Mouse (Mus musculus): ENCODE measurements around the gene Dolpp1. TPM values are rescaled to one million over a fixed set of nuclear protein-coding genes. Genes with fewer than 3 reads are reported as not detected.

The Dolpp1 gene
- polyA plus RNA-seq, 1 experiment from 2014 or later = 18.8 TPM

DNA sequence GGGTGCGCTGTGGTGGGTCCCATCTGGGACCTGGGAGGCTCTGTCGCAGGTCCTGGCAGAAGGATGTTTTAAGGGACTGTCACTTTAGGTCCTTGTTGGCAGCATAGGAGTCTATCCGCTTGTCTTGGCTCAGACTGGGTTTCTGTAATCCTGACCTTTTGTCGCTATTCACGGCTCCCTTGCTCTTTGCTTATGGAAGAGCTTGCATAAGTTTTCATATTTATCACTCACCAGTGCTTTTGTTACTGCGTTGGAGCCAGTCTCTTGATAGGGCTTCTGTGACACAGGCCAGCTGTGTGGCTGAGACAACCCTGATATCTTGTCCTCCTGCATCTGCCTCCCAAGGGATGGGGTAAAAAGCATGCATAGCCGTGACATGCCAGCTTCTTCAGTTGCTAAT is 12.7 kb upstream of the Dolpp1 start:
- H3K9ac ChIP-seq = no peak overlapping the region
- no peak overlapping the region for H3K27ac ChIP-seq (replicated peaks)
- peaks cover 100% of the 10 kb centered on the region for H3K36me3 ChIP-seq
- 73% methylated on average over 7 of the region's 7 CpGs for WGBS
- H3K4me3 ChIP-seq = no peak overlapping the region
- H3K27me3 ChIP-seq (replicated peaks) = no peaks in the 10 kb centered on the region
- H3K4me1 ChIP-seq = no peaks in the 10 kb centered on the region
- no peak overlapping the region for H3K4me2 ChIP-seq
- ATAC-seq (ENCODE audit: extremely low read depth, insufficient number of reproducible peaks, low FRiP score, low TSS enrichment) = no peak
- H3K9me3 ChIP-seq = no peaks in the 10 kb centered on the region

DNA sequence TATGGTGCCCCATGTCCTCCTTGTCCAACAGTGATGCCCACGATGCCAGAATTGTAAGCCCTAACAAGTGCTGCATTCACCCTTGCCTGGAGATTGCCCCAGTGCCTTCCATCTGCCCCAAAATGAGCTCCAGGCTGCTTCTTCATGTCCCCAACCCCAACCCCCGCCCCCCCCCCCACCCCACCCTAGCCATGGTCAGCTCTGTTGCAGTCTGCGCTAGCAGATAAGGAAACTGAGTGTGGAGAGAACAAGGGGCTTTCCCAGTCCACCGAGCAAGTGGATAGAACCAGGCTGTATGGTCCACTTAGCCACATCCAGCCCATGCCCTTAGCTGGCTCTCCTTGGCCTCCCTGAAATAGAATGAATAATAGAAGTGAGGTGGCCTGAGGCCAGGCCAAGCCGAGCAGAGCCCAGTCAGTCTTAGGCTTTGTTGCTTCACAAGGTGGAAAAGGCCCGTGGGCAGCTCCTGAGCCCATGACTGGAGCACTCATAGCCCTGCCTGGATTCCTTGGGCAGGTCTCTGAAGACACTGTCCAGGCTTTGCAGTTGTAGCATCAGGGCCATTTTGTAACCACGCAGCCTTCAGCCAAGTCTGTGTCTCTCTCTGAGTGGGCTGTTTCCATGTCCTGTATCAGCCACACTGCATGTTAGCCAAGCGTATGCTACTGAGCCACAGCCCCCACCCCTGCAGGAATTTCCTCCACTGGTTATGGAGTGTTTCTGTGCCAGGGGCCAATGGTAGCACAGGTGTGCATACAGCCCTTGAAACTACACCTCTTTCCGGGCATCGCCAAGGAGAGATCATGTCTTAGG is 11.3 kb upstream of the Dolpp1 start:
- no peak overlapping the region for H3K27ac ChIP-seq (replicated peaks)
- H3K4me2 ChIP-seq = no peak overlapping the region
- 78% methylated on average over 10 of the region's 10 CpGs for WGBS
- H3K4me3 ChIP-seq = no peak overlapping the region
- H3K4me1 ChIP-seq = no peaks in the 10 kb centered on the region
- no peaks in the 10 kb centered on the region for H3K27me3 ChIP-seq (replicated peaks)
- H3K36me3 ChIP-seq = peaks cover 100% of the 10 kb centered on the region
- ATAC-seq (ENCODE audit: extremely low read depth, insufficient number of reproducible peaks, low FRiP score, low TSS enrichment) = no peak
- H3K9me3 ChIP-seq = no peaks in the 10 kb centered on the region
- H3K9ac ChIP-seq = no peak overlapping the region

DNA sequence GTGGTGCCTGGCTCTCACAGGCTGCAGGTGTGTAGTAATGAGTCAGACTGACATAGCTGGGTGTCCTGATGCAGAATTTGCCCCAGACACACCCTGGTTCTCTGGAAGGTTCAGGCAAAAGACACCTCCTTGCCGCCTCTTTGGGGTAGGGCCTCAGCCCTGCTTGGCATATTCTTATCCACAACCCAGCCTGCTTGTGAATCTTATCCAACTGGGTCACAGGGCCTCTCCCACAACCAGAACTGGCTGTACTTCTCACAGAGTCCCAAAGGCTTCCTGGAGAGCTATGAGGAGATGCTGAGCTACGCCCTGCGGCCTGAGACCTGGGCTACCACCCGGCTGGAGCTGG is 10.7 kb upstream of the Dolpp1 start:
- ATAC-seq (ENCODE audit: extremely low read depth, insufficient number of reproducible peaks, low FRiP score, low TSS enrichment) = no peak
- Histone ChIP-seq H3K9ac (no peak overlapping the region), H3K9me3 (no peaks in the 10 kb centered on the region), H3K27me3 (replicated peaks) (no peaks in the 10 kb centered on the region), H3K4me2 (no peak overlapping the region), H3K27ac (replicated peaks) (no peak overlapping the region), H3K36me3 (peaks cover 97% of the 10 kb centered on the region), H3K4me1 (no peaks in the 10 kb centered on the region), H3K4me3 (no peak overlapping the region)
- WGBS = 87% methylated on average over 4 of the region's 4 CpGs

DNA sequence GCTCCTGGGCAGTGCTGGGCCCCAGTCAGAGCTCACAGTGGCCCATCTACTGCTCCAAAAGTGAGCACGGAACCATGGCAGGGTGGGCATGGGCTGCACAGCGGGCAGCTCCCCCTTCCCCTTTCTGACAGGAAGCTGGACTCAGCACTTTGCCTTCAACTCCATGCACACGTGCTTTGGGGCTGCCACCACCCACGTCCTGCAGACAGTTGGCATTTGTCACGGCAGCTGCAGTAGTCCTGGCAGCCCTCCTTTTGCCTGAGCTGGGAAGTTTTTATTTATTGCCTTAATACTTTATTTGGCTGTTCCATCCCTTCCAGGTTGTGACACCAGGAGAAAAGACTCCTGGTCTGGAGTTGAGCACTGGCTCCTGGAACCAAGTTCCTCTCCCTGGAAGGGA is 7.2 kb upstream of the Dolpp1 start:
- ATAC-seq (ENCODE audit: extremely low read depth, insufficient number of reproducible peaks, low FRiP score, low TSS enrichment) = no peak
- Histone ChIP-seq H3K4me1 (no peaks in the 10 kb centered on the region), H3K9me3 (no peaks in the 10 kb centered on the region), H3K4me2 (no peak overlapping the region), H3K9ac (no peak overlapping the region), H3K36me3 (peaks cover 62% of the 10 kb centered on the region), H3K27ac (replicated peaks) (no peak overlapping the region), H3K27me3 (replicated peaks) (no peaks in the 10 kb centered on the region), H3K4me3 (no peak overlapping the region)
- 77% methylated on average over 5 of the region's 5 CpGs for WGBS

DNA sequence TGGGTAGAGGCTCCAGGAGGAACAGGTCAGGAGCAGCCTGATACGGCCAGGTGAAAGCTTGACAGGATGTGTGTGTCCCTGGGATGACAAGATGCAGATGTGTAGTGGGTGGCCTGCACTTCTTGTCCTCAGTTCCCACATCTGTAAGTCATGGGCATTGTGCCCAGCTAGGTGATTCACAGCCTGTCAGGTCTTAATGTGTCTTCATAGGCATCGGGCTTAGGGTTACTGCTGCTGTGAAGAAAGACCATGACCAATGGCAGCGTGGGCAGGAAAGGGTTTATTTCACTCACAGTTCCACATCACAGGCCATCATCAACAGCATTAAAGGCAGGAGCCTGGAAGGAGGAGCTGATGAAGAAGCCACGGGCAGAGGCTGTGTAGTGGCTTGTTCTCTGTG is 6.5 kb upstream of the Dolpp1 start:
- ATAC-seq (ENCODE audit: extremely low read depth, insufficient number of reproducible peaks, low FRiP score, low TSS enrichment) = no peak
- no peak overlapping the region for H3K4me2 ChIP-seq
- peaks cover 54% of the 10 kb centered on the region for H3K36me3 ChIP-seq
- WGBS = 84% methylated on average over 4 of the region's 4 CpGs
- H3K9me3 ChIP-seq = no peaks in the 10 kb centered on the region
- no peak overlapping the region for H3K9ac ChIP-seq
- no peak overlapping the region for H3K4me3 ChIP-seq
- H3K27me3 ChIP-seq (replicated peaks) = no peaks in the 10 kb centered on the region
- no peak overlapping the region for H3K27ac ChIP-seq (replicated peaks)
- no peaks in the 10 kb centered on the region; the same call in 1 of the 2 replicates for H3K4me1 ChIP-seq

DNA sequence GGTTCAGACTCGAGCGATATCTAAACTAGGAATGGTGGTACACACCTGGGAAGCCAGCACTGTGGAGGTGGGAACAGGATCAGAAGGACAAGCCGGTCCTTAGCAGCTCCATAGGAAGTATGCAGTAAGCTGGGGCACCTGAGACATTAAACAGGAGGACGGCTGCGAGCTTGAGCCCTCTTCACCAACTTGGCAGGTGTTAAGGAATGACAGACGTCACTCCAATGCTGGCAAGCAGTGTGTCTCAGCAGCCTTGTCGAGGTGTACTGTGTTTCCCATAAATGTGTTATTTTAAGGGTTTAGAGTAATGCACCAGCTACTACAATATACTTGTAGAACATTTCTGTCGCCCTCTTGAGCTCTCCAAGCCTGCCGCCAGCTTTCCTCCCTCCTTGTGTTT is 5.1 kb upstream of the Dolpp1 start:
- no peaks in the 10 kb centered on the region for H3K27me3 ChIP-seq (replicated peaks)
- H3K36me3 ChIP-seq = peaks cover 41% of the 10 kb centered on the region
- H3K9ac ChIP-seq = no peak overlapping the region
- H3K4me3 ChIP-seq = no peak overlapping the region
- no peak overlapping the region for H3K4me2 ChIP-seq
- 71% methylated on average over 9 of the region's 9 CpGs for WGBS
- H3K9me3 ChIP-seq = no peaks in the 10 kb centered on the region
- ATAC-seq (ENCODE audit: extremely low read depth, insufficient number of reproducible peaks, low FRiP score, low TSS enrichment) = no peak
- H3K27ac ChIP-seq (replicated peaks) = no peak overlapping the region
- H3K4me1 ChIP-seq = peaks cover 5% of the 10 kb centered on the region

DNA sequence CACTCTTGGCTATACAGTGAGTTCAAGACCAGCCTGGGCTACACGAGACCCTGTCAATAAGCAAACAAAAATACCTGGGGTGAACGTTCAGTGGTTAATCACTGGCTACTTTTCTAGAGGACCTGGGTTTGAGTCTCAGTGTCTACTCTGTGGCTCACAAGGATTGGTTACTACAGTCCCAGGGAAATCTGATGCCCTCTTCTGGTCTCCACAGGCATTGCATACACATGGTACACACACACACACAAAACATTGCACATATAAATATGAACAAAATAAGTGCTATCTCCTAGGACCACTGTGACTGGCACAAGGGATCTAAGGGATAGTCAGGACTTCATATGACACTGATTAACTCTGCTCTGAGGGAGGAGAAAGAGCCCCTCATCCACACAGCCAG is 3.1 kb upstream of the Dolpp1 start:
- H3K27me3 ChIP-seq (replicated peaks) = no peaks in the 10 kb centered on the region
- peaks cover 23% of the 10 kb centered on the region for H3K36me3 ChIP-seq
- no peak overlapping the region for H3K27ac ChIP-seq (replicated peaks)
- no peak overlapping the region for H3K4me3 ChIP-seq
- no peak overlapping the region for H3K4me2 ChIP-seq
- 92% methylated on average over 2 of the region's 2 CpGs for WGBS
- H3K4me1 ChIP-seq = peaks cover 16% of the 10 kb centered on the region
- no peak overlapping the region for H3K9ac ChIP-seq
- no peak for ATAC-seq (ENCODE audit: extremely low read depth, insufficient number of reproducible peaks, low FRiP score, low TSS enrichment)
- no peaks in the 10 kb centered on the region for H3K9me3 ChIP-seq

DNA sequence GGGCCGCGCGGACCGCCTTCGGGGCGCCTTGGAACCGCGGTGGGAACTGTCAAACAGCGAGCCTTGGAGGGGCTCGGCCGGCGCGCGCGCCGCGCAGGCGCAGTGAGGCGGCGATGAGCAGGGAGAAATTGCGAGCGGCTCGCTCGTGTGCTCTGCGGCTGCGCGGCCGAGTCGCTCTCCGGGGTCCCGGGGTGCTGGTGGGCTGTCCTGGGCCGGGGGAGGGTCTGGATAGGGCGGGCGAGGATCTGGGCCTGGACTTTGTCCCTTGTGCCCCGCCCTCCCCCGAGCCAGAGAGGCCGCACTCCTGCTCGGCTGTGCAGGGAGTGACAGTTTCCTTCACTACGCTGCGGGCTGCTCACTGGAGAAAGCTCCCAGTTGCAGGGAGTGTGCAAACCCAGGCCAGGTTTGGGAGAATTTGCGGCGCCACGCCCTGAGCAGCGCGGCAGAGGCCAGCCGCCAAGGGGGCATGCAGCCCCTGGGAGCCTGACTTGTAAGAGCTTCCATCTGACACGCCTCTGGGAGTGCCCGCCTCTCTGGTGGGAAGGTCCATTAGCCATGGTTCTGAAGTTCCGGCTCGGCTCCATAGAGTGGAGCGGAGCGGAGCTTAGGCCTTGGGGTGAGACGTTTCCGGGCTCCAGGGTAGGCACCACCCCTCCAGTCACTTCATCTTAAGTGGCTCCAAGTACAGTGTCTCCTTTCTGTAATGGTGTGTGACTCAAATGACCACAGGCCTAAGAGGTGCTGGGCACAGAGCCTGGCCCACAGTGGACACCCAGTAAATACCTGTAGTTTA is 719 bp downstream of the Dolpp1 start:
- under 1% methylated on average over 37 of the region's 54 CpGs for WGBS
- Histone ChIP-seq H3K9me3 (no peaks in the 10 kb centered on the region), H3K4me3 (peak overlapping the region; percentile 84), H3K27me3 (replicated peaks) (no peaks in the 10 kb centered on the region), H3K27ac (replicated peaks) (peak overlapping the region; percentile 92), H3K4me1 (peaks cover 25% of the 10 kb centered on the region), H3K9ac (peak overlapping the region; percentile 88), H3K36me3 (peaks cover 28% of the 10 kb centered on the region), H3K4me2 (peak overlapping the region; percentile 92)
- ATAC-seq (ENCODE audit: extremely low read depth, insufficient number of reproducible peaks, low FRiP score, low TSS enrichment) = peak; percentile 69

DNA sequence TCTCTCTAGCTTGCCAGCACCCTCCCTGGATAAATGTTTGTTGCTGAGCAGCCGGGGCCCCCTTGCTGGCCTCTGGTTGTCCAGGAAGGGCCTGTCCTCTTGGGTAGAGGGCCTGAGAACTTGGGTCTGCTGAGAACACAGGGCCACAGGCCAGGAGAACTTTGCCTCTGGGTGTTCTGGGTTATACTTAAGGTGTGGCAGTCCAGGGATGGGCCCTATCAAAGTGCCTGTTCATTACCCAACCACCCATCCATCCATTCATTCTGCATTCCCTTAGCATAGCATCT is 1.3 kb downstream of the Dolpp1 start:
- no peaks in the 10 kb centered on the region for H3K27me3 ChIP-seq (replicated peaks)
- no peak for ATAC-seq (ENCODE audit: extremely low read depth, insufficient number of reproducible peaks, low FRiP score, low TSS enrichment)
- peak overlapping the region; percentile 88 for H3K9ac ChIP-seq
- whole genome bisulfite sequencing = 30% methylated on average over 1 of the region's 1 CpGs
- H3K4me1 ChIP-seq = peaks cover 25% of the 10 kb centered on the region
- H3K36me3 ChIP-seq = peaks cover 34% of the 10 kb centered on the region
- H3K27ac ChIP-seq (replicated peaks) = peak overlapping the region; percentile 92
- no peaks in the 10 kb centered on the region for H3K9me3 ChIP-seq
- H3K4me2 ChIP-seq = peak overlapping the region; percentile 92
- H3K4me3 ChIP-seq = peak overlapping the region; percentile 84

DNA sequence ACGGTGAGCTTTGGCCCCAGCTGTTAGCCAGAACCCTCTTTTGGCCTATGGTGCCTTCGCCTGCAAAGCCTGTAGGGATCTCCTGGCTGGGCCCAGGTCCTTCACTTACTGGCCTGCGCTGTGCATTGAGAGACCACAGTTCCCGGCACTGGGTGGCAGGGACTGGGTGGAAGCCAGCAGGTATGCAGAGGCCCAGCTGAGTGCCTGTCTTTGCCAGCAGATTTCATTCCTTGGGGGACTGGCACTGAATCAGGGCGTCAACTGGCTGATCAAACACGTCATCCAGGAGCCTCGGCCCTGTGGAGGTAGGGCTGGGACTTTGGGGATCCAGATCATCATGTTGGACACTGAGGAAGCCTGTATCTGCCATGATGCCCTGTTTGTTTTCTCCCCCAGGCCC is 3.7 kb downstream of the Dolpp1 start:
- no peak for ATAC-seq (ENCODE audit: extremely low read depth, insufficient number of reproducible peaks, low FRiP score, low TSS enrichment)
- H3K9ac ChIP-seq = no peak overlapping the region
- H3K4me3 ChIP-seq = no peak overlapping the region
- peaks cover 57% of the 10 kb centered on the region for H3K36me3 ChIP-seq
- H3K27ac ChIP-seq (replicated peaks) = no peak overlapping the region
- no peaks in the 10 kb centered on the region for H3K27me3 ChIP-seq (replicated peaks)
- H3K4me2 ChIP-seq = no peak overlapping the region
- 86% methylated on average over 7 of the region's 7 CpGs for WGBS
- H3K9me3 ChIP-seq = no peaks in the 10 kb centered on the region
- peaks cover 39% of the 10 kb centered on the region for H3K4me1 ChIP-seq

DNA sequence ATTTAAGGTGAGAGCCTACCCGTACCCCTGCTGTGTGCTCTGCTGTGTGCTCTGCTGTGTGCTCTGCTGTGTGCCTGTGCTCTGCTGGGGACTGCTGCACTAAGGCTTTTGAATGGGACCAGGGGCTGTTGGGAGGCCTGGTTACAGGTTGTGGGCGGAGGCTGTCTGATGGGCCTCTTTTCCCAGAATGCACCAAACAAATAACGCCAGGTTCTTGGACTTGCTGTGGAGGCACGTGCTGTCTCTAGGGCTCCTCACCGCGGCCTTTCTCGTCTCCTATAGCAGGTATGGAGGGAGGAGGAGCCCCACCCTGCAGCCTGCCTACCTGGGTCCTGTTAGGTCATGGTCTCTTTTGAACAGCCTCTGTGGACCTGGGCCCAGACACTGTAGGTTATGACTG is 4.2 kb downstream of the Dolpp1 start:
- H3K4me1 ChIP-seq = peaks cover 39% of the 10 kb centered on the region
- no peak overlapping the region for H3K27ac ChIP-seq (replicated peaks)
- H3K9me3 ChIP-seq = no peaks in the 10 kb centered on the region
- no peak overlapping the region for H3K9ac ChIP-seq
- WGBS = 88% methylated on average over 7 of the region's 7 CpGs
- no peak for ATAC-seq (ENCODE audit: extremely low read depth, insufficient number of reproducible peaks, low FRiP score, low TSS enrichment)
- peaks cover 62% of the 10 kb centered on the region for H3K36me3 ChIP-seq
- no peak overlapping the region for H3K4me3 ChIP-seq
- no peak overlapping the region for H3K4me2 ChIP-seq
- no peaks in the 10 kb centered on the region for H3K27me3 ChIP-seq (replicated peaks)

DNA sequence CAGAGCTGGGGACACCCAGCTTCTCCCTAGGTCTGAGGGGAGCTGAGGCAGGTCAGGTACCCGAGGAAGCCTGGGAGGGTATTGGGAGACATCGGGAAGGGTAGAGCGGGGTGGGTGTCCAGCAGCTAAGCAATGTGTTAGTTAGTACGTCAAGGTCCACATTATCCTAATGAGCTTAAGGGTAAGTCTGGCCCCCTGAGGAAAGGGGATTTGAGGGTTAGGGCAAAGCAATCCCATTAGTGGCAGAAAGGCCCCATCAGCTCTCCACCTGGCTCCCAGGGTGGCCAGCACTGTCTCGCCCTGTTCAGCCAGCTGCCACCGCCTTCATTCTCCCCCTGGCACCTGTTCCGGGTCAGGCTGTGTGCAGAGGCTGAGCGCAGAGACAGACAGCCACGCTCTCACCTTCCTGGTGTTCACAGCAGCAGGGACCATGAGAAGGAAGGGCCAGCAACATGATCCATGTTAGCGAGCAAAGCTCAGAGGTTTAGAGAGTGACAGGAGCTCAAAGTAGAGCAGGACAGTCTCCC is 6.0 kb downstream of the Dolpp1 start:
- Histone ChIP-seq H3K36me3 (peaks cover 80% of the 10 kb centered on the region), H3K9me3 (no peaks in the 10 kb centered on the region), H3K9ac (no peak overlapping the region), H3K4me1 (peaks cover 32% of the 10 kb centered on the region), H3K27me3 (replicated peaks) (no peaks in the 10 kb centered on the region), H3K4me3 (no peak overlapping the region), H3K27ac (replicated peaks) (no peak overlapping the region), H3K4me2 (no peak overlapping the region)
- WGBS = 82% methylated on average over 10 of the region's 10 CpGs
- no peak for ATAC-seq (ENCODE audit: extremely low read depth, insufficient number of reproducible peaks, low FRiP score, low TSS enrichment)

Data from heart, embryonic 13.5 days (tissue).